Mouse (Mus musculus) layer of hippocampus, adult 2 months (tissue): ENCODE measurements at regions not wholly inside any gene's neighbourhood (a gene's known extent, or its start where the extent isn't known, plus 50 kb on each side); places are given as distances from the start of the nearest gene placed in this dataset.

Source experiments
- DNase-seq, 2 experiments: peaks; one replicate each; pipeline ENCODE4 v3.0.0; 2022; ENCODE audit warnings: low spot score in 2 of 2
- H3K27ac ChIP-seq: fragments of 200-600 bp; 2 replicates; pipeline ENCODE4 v1.8.1; 2022
- H3K4me3 ChIP-seq: fragments of 200-600 bp; 2 replicates; pipeline ENCODE4 v1.8.1; 2022; ENCODE audit warnings: mild to moderate bottlenecking
- CTCF ChIP-seq: fragments of 200-600 bp; conservative IDR thresholded peaks from 2 replicates; pipeline ENCODE4 v1.8.1; 2022; ENCODE audit warnings: antibody characterized with exemption, mild to moderate bottlenecking, moderate library complexity

DNA sequence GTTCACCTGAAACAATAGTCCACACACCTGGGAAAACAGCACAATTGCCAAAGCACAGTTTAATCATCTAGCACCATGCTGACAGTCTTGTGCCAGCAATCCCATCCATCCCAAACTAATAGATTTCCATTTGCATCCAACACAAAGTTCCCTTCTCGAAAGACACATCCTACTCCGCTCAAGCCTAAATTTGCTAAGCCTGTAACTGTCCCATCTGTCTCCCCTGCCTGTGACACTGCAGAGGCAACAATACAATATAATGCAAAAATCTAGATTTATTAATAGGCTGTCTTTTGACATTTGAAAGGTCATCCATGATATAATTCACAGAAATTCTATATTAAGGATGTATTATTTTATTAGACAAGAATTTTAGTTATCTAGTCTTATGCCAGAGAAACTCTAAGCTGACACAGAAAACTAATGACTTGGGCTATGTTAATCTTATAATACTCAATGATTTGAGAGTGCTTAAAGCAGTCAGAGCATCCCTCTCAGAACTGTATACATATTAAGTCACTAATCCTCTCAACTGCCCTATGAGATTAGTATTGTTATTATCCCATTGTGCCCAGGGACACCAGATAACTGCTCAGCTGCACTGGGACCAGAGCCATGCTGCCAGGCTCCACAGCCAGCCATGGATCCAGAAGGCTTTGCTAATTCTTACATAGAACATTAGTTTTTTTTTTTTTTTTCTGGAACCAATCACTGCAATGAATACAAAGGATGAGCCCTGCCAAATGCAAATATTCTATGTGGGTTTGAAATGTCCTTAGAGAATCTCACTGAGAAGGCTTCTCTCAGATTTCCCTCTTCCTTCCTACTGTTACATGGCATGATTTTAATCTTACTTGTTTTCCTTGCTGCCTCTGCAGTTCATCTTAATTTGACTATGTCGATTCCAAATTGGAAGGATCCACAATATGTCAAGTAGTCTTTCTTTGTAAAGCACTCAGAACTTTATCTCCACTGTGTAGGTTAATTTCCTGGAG, 254.1 kb upstream of the Sphkap start:
- peak; percentile 23 to 34 for DNase-seq
- no peak for TF ChIP-seq CTCF
- Histone ChIP-seq H3K27ac (peak overlapping the region; percentile 79), H3K4me3 (no peak overlapping the region)

DNA sequence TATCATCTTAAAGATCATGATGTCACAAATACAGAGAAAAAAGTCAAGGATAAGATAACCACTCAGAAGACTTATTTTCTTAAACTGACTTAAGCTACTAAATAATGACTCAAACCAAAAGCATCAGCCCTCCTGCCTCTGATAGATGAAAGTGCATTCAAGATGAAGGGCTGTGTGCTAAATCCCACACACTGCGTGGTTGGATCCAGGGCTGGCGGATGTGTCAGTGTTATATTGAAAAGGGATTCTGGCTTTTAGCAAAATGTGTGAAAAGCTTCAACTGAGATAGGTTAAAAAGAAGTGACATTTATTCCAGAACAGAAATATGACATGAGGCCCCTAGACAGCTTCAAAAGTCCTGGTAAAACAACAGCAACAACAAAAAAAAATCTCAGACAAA, 245.7 kb upstream of the Sphkap start:
- H3K27ac ChIP-seq, result peak overlapping the region; percentile 66
- DNase-seq, result peak in 1 of 2 experiments; percentile 26
- no peak for TF ChIP-seq CTCF
- no peak overlapping the region for H3K4me3 ChIP-seq

DNA sequence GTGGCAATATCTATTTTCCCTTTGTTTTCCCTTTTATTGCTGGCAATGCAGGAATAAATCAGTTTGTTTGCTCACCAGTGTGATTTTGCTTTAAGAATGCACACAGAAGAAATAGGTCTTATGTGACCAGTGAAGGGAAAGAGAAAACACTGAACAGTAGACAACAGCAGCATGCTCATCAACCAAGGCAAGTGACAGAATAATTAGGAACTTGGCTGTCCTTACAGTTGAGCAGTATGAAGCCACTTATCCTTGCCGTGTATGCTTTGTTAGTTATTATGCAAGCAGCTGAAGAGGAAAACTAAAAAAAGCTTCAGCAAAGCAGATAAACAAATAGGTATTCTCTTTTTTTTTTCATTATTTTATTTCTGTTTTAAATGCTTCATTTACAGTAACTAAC, 237.6 kb upstream of the Sphkap start:
- Histone ChIP-seq H3K4me3 (no peak overlapping the region), H3K27ac (no peak overlapping the region)
- DNase-seq, result no peak
- no peak for TF ChIP-seq CTCF

DNA sequence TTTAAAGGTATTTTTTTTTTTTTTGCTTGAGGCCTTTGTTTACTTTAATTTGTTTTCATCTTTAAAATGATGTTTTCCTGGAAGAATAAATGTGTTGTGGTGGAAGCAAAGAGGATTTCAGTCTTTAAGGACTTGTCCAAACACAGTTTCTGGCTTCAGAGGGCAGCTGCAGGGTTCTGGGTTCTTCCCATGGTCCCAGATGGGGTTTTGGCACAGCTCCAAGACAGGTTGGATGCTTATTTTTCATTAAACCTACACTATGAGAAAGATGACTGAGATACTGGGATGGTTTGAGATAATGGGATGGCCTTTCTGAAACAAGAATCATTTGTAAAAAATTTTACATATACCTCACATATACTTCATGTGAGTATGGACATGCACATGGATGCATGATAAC, 234.7 kb upstream of the Sphkap start:
- Histone ChIP-seq H3K27ac (no peak overlapping the region), H3K4me3 (no peak overlapping the region)
- DNase-seq, result no peak
- TF ChIP-seq CTCF, result no peak

DNA sequence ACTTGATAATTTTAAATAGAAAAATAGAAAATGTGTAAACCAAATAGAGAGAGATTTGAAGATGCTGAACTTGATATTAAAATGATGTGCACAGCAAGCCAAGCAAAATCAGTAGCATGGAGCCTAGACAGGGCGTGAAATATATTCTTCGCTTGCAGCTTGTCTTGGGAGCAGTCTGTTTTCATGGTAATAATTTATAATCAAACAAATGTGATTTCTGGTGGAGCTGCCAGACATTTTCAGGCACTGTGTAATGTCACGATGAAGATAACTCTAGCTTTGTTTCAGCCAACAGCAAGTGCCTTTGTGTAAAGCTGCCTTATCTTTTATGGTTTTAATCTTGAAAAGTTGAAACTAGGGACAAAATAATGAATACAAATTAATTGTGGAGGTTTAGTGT, 228.1 kb upstream of the Sphkap start:
- Histone ChIP-seq H3K27ac (peak overlapping the region; percentile 24), H3K4me3 (no peak overlapping the region)
- TF ChIP-seq CTCF, result no peak
- peak in 1 of 2 experiments; percentile 7 for DNase-seq

DNA sequence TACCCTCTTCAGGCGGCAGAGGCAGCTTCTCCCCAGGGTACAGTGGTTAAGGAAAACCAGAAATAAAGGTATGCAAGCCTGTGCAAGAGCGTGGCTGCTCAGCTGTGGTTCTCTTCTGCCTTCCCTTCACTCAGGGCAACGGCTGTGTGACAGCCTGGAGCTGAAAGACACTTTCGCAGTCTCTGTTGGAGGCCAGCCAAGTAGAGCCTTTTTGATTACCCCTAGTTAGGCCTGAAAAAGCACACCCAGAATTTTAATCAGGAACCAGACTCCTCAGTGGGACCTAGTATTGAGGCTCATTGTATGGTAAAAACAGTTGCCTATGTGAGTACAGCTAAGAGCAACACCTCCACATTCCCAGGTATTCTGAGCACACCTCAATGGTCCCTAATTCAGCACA, 223.8 kb upstream of the Sphkap start:
- DNase-seq, result peak; percentile 23 to 48
- TF ChIP-seq CTCF, result no peak
- peak overlapping the region; percentile 1; the same call in 1 of the 2 replicates for H3K4me3 ChIP-seq
- H3K27ac ChIP-seq, result peak overlapping the region; percentile 82

DNA sequence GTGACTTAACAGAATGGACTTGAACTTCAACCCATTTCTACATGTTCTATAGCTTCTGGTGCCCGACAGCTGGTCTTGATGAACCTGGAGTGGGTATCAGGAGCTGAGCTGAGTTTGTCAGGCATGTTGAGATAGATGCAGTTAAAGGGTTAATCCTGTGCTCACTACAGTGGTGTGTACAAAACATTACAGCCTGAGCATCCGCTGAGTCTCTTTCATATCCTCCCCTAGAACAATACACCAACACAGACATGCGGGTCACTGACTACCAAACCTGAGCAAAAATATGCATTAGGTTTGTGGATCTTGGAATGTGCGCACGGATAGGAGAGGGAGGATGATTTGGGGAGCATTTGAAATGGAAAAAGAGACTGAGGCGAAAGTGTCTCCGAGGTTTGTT, 223.4 kb upstream of the Sphkap start:
- no peak for TF ChIP-seq CTCF
- Histone ChIP-seq H3K4me3 (peak overlapping the region; percentile 1; the same call in 1 of the 2 replicates), H3K27ac (peak overlapping the region; percentile 82)
- no peak for DNase-seq

DNA sequence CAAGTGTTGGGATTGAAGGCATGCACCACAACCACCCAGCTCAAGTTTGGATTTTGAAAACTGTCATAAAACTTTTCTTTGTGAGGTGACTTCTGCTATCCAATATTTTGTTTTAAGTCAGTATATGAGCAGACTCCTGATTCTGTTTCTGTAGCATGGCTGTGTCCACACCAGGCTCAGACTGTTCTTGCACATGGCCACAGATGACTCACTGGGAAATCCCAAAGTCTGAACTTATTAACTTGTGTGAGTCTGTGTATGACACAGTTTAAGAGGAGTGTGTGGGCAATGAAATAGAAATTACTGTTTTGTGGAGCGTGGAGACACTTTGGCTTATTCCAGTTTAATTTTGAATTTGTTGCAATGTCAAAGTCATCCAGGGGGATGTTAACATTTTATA, 179.3 kb upstream of the Sphkap start:
- Histone ChIP-seq H3K4me3 (no peak overlapping the region), H3K27ac (no peak overlapping the region)
- TF ChIP-seq CTCF, result no peak
- DNase-seq, result no peak

DNA sequence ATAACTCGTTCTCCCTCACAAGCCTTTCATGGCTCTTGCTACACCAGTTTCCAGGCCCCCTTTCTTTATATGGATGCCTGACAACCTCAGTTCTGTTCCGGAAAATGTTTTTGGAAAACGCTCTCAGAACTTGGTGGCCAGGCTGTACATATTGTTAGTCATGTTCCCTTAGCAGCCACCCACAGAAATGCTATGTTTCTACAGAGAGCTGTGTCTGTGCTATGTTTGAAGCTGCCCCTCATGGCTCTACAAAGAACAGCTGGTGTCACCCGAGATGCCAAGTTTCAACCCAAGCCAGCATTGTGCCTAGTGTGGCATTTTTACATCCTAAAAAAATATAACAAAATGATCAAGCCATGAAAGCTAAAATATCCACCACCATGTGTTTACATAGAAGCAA, 175.0 kb upstream of the Sphkap start:
- no peak for TF ChIP-seq CTCF

DNA sequence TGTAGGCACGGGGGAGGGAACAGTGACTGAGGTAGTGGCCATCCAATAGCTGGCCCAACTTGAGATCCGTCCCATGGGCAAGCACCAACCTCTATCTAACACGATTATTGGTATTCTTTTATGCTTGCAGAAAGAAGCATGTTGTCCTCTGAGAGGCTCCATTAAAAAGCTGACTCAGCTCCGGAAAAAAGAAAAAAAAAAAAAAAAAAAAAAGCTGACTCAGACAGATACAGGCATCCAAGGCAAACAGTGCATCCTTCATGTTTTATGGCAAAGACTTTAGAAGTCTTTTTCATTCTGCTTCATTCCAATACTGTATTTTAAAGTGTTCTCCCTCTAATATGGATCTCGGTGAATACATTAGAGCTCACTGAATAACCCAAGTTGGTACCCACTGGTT, 162.0 kb upstream of the Sphkap start:
- H3K4me3 ChIP-seq, result no peak overlapping the region
- TF ChIP-seq CTCF, result no peak
- H3K27ac ChIP-seq, result no peak overlapping the region
- no peak for DNase-seq

More for the DNA sequence above, 175.0 kb upstream of the Sphkap start:
- Histone ChIP-seq H3K4me3 (no peak overlapping the region), H3K27ac (peak overlapping the region; percentile 87)
- peak; percentile 70 to 87 for DNase-seq

DNA sequence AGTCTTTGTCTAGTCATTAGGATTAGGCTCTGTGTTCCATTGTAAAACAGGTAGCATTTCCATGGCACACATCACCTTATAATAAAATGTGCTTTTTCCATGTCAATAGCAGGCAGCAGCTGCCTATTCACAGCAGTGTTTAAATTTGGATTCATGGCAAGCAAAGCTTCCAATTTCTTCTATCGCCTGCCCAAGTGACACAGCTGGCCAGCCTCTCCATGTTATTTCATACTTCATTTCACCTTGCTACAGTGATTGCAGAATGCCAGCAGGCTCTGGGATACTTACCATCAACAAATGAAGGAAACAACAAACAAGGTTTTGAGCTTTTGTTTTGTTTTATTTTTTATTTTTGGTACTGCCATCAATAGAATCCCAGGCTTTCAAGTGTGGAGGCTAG, 160.7 kb upstream of the Sphkap start:
- H3K27ac ChIP-seq, result no peak overlapping the region
- no peak overlapping the region for H3K4me3 ChIP-seq
- TF ChIP-seq CTCF, result no peak
- DNase-seq, result no peak

DNA sequence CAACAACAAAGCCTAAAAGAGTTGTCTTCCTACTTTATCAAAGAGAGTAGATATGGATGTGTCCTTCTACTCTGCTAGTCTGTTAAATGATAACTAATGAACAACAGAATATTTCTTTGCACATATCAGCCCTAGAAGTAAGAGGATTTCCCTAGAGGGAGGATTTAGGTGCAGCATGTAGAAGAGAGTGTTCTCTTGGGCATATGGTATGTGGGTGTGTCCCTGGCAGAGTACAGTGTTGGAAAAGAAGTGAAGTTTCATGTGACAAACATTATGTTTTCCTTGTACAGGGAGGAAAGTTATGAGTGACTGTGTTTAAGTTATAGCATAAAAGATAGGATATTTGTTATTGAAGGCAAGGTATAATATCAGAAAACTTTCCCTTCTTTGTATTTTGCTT, 143.6 kb upstream of the Sphkap start:
- peak; percentile 77 to 88 for DNase-seq
- Histone ChIP-seq H3K4me3 (no peak overlapping the region), H3K27ac (peak overlapping the region; percentile 90)
- peak; percentile 35 for TF ChIP-seq CTCF

DNA sequence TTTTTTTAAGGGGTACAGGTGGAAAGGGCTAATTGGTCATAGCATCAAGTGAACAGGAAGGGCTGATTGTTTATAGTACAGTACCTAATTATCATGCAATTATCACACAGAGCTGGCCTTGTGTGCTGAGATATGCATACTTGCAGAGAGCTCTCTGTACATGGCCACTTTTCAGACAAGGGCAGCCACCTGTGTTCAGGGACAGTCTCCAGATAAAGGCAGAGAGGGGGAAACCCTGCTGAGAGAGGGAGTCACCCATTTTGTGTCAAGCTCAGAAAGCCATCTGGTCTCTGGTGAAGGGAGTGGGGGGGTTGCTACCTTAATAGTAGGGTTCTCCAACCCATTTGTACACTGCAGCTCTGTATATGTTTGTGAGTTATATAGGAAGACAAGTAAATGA, 127.5 kb upstream of the Sphkap start:
- Histone ChIP-seq H3K4me3 (no peak overlapping the region), H3K27ac (no peak overlapping the region)
- TF ChIP-seq CTCF, result no peak
- DNase-seq, result no peak

DNA sequence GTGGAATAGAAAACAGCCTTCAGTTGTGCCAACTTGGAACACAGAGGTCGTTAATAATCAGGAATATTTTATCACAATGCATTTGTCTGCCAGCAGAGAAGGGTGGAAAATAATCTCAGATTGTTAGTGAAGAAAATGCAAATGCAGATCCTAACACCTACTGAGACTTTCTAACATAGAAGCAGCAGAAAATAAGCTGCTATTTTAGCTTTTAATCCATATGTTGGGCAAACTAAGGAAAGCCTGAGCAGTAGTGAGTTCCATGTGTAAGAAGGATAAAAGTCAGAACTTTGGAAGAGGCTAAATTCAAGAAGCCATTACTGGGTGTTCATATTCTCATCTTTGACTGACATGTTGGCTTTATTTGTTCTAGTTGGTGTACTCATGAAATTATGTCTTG, 119.8 kb upstream of the Sphkap start:
- Histone ChIP-seq H3K27ac (no peak overlapping the region), H3K4me3 (no peak overlapping the region)
- no peak for DNase-seq
- TF ChIP-seq CTCF, result no peak
